Mouse (Mus musculus) hindbrain, embryonic 11.5 days (tissue): ENCODE results near the gene Cops4. TPM values are rescaled to one million over a fixed set of nuclear protein-coding genes. Genes with fewer than 3 reads are reported as not detected.

Experiments used
- ATAC-seq: fragments of 200-750 bp; cut with Nextera tagmentation; 2 replicates; pipeline ENCODE4 v1.8.0; 2017; ENCODE audit warnings: mild to moderate bottlenecking, moderate TSS enrichment, moderate library complexity; ENCODE audit not compliant: low FRiP score
- DNase-seq: peaks from one replicate; pipeline ENCODE4 v3.0.0-alpha.2; 2015; ENCODE audit warnings: low spot score
- H3K27ac ChIP-seq: fragments of 300-500 bp; sonication (generic); 2 replicates; pipeline ENCODE4 v1.5.1; 2014; ENCODE audit warnings: mild to moderate bottlenecking, low read depth, low read length
- H3K27me3 ChIP-seq: fragments of 300-500 bp; sonication (generic); 2 replicates; pipeline ENCODE4 v1.6.1; 2014; ENCODE audit warnings: mild to moderate bottlenecking, low read length, moderate library complexity, mixed read lengths; ENCODE audit not compliant: control insufficient read depth, insufficient read depth
- H3K36me3 ChIP-seq: fragments of 300-500 bp; sonication (generic); 2 replicates; pipeline ENCODE4 v1.6.1; 2014; ENCODE audit warnings: mild to moderate bottlenecking, low read length, moderate library complexity, mixed read lengths; ENCODE audit not compliant: control insufficient read depth, insufficient read depth
- H3K4me1 ChIP-seq: fragments of 300-500 bp; sonication (generic); replicated peaks from 2 replicates; pipeline ENCODE4 v1.6.1; 2014; ENCODE audit warnings: low read length, mixed read lengths; ENCODE audit not compliant: control insufficient read depth, insufficient read depth
- H3K4me2 ChIP-seq: fragments of 300-500 bp; sonication (generic); replicated peaks from 2 replicates; pipeline ENCODE4 v1.6.1; 2014; ENCODE audit warnings: mild to moderate bottlenecking, low read depth, low read length
- H3K4me3 ChIP-seq: fragments of 300-500 bp; sonication (generic); 2 replicates; pipeline ENCODE4 v1.5.1; 2014; ENCODE audit warnings: low read depth, low read length
- H3K9ac ChIP-seq: fragments of 300-500 bp; sonication (generic); 2 replicates; pipeline ENCODE4 v1.6.1; 2014; ENCODE audit warnings: low read depth, low read length
- H3K9me3 ChIP-seq: fragments of 300-500 bp; sonication (generic); 2 replicates; pipeline ENCODE4 v1.6.1; 2016; ENCODE audit warnings: low read length; ENCODE audit not compliant: control insufficient read depth
- WGBS: fragments of 180-500 bp; shearing (Covaris S2); extraction: QIAGEN DNeasy Blood & Tissue Kit; methylation state at CpG from one replicate; pipeline ENCODE4 v1.1.7; 2014; 5-methylcytosine and 5-hydroxymethylcytosine counted together
- polyA plus RNA-seq: library from polyadenylated mRNA; unstranded; fragments of >200 nt; fragmentation: Nextera tagmentation; extraction: Ambion mirVana; gene quantifications from 2 replicates; pipeline ENCODE4 v1.2.1, GENCODE M21; 2014

Gene Cops4
- polyA plus RNA-seq, 1 experiment from 2014 or later, result 229 TPM

- Histone ChIP-seq H3K4me2 (no peak overlapping the region), H3K9ac (no peak overlapping the region), H3K27me3 (no peaks in the 10 kb centered on the region), H3K36me3 (no peaks in the 10 kb centered on the region), H3K27ac (no peak overlapping the region), H3K4me1 (0 out of 2 replicates have a peak, but pooled peaks cover 2% of the 10 kb centered on the region), H3K9me3 (no peaks in the 10 kb centered on the region), H3K4me3 (no peak overlapping the region)
- WGBS, result 90% methylated on average over 2 of the region's 2 CpGs
- DNase-seq (no peak), ATAC-seq (no peak)
Observed at GRCm38 (mm10) chr5:100520223-100520622, 2.1 kb downstream of the Cops4 start.

GRCm38 (mm10) chr5:100523331-100523730 lies 5.2 kb downstream of the Cops4 start:
- Histone ChIP-seq H3K4me1 (0 out of 2 replicates have a peak, but pooled peaks cover 2% of the 10 kb centered on the region), H3K36me3 (no peaks in the 10 kb centered on the region), H3K9ac (no peak overlapping the region), H3K4me2 (no peak overlapping the region), H3K27ac (no peak overlapping the region), H3K9me3 (no peaks in the 10 kb centered on the region), H3K4me3 (no peak overlapping the region), H3K27me3 (no peaks in the 10 kb centered on the region)
- DNase-seq, result no peak
- WGBS, result 93% methylated on average over 1 of the region's 1 CpGs
- ATAC-seq, result no peak

- Histone ChIP-seq H3K27ac (no peak overlapping the region), H3K4me2 (no peak overlapping the region), H3K9me3 (no peaks in the 10 kb centered on the region), H3K27me3 (no peaks in the 10 kb centered on the region), H3K36me3 (no peaks in the 10 kb centered on the region; the same call in 1 of the 2 replicates), H3K4me1 (no peaks in the 10 kb centered on the region), H3K9ac (no peak overlapping the region), H3K4me3 (no peak overlapping the region)
- WGBS, result 95% methylated on average over 9 of the region's 9 CpGs
- DNase-seq, result no peak
- no peak for ATAC-seq
Observed at GRCm38 (mm10) chr5:100524921-100525320, 6.8 kb downstream of the Cops4 start.

GRCm38 (mm10) chr5:100525620-100526019 lies 7.5 kb downstream of the Cops4 start:
- Histone ChIP-seq H3K4me3 (no peak overlapping the region), H3K27me3 (no peaks in the 10 kb centered on the region), H3K9ac (no peak overlapping the region), H3K4me1 (no peaks in the 10 kb centered on the region), H3K27ac (no peak overlapping the region), H3K36me3 (peaks cover under 1% of the 10 kb centered on the region), H3K4me2 (no peak overlapping the region), H3K9me3 (no peaks in the 10 kb centered on the region)
- WGBS, result 92% methylated on average over 3 of the region's 3 CpGs
- DNase-seq (no peak), ATAC-seq (no peak)

- no peak overlapping the region for H3K4me2 ChIP-seq
- no peak overlapping the region for H3K9ac ChIP-seq
- no peak for ATAC-seq
- no peaks in the 10 kb centered on the region for H3K4me1 ChIP-seq
- WGBS, result 90% methylated on average over 7 of the region's 7 CpGs
- H3K36me3 ChIP-seq, result peaks cover 6% of the 10 kb centered on the region
- no peak overlapping the region for H3K27ac ChIP-seq
- no peaks in the 10 kb centered on the region for H3K9me3 ChIP-seq
- no peaks in the 10 kb centered on the region for H3K27me3 ChIP-seq
- no peak for DNase-seq
- H3K4me3 ChIP-seq, result no peak overlapping the region
Observed at GRCm38 (mm10) chr5:100526164-100526563, 8.1 kb downstream of the Cops4 start.

- DNase-seq (no peak), ATAC-seq (no peak)
- WGBS, result 88% methylated on average over 7 of the region's 7 CpGs
- Histone ChIP-seq H3K27ac (no peak overlapping the region), H3K4me1 (no peaks in the 10 kb centered on the region), H3K9ac (no peak overlapping the region), H3K9me3 (no peaks in the 10 kb centered on the region), H3K27me3 (no peaks in the 10 kb centered on the region), H3K4me3 (no peak overlapping the region), H3K4me2 (no peak overlapping the region), H3K36me3 (peaks cover 3% of the 10 kb centered on the region; the same call in 1 of the 2 replicates)
Observed at GRCm38 (mm10) chr5:100535826-100536225, 17.7 kb downstream of the Cops4 start.

- no peak overlapping the region for H3K27ac ChIP-seq
- DNase-seq (peak; percentile 40), ATAC-seq (no peak)
- H3K4me1 ChIP-seq, result no peaks in the 10 kb centered on the region
- WGBS, result 95% methylated on average over 3 of the region's 3 CpGs
- H3K9me3 ChIP-seq, result no peaks in the 10 kb centered on the region
- H3K4me2 ChIP-seq, result no peak overlapping the region
- no peak overlapping the region for H3K9ac ChIP-seq
- no peaks in the 10 kb centered on the region for H3K27me3 ChIP-seq
- no peak overlapping the region for H3K4me3 ChIP-seq
- no peaks in the 10 kb centered on the region for H3K36me3 ChIP-seq
Observed at GRCm38 (mm10) chr5:100536638-100537037, 18.5 kb downstream of the Cops4 start.

- peaks cover 3% of the 10 kb centered on the region; the same call in 1 of the 2 replicates for H3K36me3 ChIP-seq
- DNase-seq, result no peak
- H3K9me3 ChIP-seq, result no peaks in the 10 kb centered on the region
- H3K4me3 ChIP-seq, result no peak overlapping the region
- 90% methylated on average over 6 of the region's 6 CpGs for WGBS
- H3K4me2 ChIP-seq, result no peak overlapping the region
- no peak overlapping the region for H3K9ac ChIP-seq
- ATAC-seq, result no peak
- no peaks in the 10 kb centered on the region for H3K4me1 ChIP-seq
- no peak overlapping the region for H3K27ac ChIP-seq
- H3K27me3 ChIP-seq, result no peaks in the 10 kb centered on the region
Observed at GRCm38 (mm10) chr5:100546294-100547080, 28.4 kb downstream of the Cops4 start.

- H3K4me3 ChIP-seq, result no peak overlapping the region
- H3K27me3 ChIP-seq, result no peaks in the 10 kb centered on the region
- DNase-seq (no peak), ATAC-seq (no peak)
- no peak overlapping the region for H3K4me2 ChIP-seq
- H3K9me3 ChIP-seq, result no peaks in the 10 kb centered on the region
- no peaks in the 10 kb centered on the region for H3K4me1 ChIP-seq
- no peak overlapping the region for H3K27ac ChIP-seq
- WGBS, result 86% methylated on average over 2 of the region's 2 CpGs
- no peak overlapping the region for H3K9ac ChIP-seq
- H3K36me3 ChIP-seq, result peaks cover 3% of the 10 kb centered on the region; the same call in 1 of the 2 replicates
Observed at GRCm38 (mm10) chr5:100548236-100548635, 30.1 kb downstream of the Cops4 start.
